Mouse (Mus musculus): ENCODE measurements around the gene Endog.
"Not testable (repeated sequence)": the region's sequence is repeated elsewhere in the genome, so short reads cannot be mapped to it uniquely, and the experiment has no call there.

Endog gene

DNA sequence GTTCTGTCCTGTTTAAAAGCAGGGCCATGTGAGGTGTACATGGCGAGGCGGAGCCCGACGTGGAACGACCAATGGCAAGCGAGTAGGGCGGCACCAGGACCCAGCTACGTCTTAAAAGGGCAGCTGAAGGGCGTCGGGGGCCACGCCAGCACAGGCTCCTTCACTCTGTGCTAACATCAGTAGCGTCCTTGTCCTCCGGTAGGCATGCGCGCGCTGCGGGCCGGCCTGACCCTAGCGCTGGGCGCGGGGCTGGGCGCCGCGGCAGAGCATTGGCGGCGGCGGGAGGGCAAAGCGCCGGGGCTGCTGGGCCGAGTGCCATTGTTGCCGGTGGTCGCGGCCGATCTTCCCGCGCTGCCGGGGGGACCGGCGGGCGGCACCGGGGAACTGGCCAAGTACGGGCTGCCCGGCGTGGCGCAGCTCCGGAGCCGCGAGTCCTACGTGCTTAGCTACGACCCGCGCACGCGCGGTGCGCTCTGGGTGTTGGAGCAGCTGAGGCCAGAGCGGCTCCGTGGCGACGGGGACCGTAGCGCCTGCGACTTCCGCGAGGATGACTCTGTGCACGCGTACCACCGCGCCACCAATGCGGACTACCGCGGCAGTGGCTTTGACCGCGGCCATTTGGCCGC is at the start of gene Endog:
Gene Endog (plus strand): TSS at position 123 of the 626 bp plus-strand sequence.
- peak; percentile 85 to 90 for DNase-seq (ENCODE audit: low spot score in 2 of 2)

DNA sequence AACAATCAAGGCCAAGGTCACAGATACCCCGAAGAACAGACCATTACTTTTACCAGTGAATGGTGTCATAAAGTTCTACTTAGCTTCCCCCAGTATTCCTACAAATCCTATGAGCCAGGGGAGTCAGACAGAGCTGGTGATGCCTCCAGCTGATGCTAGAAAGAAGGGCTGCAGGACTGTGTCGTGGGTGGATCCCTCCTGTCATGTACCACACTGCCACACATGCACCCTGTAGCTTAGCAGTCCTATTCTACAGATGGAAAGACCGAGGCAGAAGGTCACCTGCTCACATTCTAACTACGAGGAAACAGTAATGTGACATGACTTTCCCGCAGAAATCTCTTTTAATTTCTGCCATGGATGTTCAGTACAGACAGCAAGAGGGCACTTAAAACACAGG is 48.5 kb upstream of the Endog start:
- DNase-seq (ENCODE audit: low spot score in 2 of 2): no peak

DNA sequence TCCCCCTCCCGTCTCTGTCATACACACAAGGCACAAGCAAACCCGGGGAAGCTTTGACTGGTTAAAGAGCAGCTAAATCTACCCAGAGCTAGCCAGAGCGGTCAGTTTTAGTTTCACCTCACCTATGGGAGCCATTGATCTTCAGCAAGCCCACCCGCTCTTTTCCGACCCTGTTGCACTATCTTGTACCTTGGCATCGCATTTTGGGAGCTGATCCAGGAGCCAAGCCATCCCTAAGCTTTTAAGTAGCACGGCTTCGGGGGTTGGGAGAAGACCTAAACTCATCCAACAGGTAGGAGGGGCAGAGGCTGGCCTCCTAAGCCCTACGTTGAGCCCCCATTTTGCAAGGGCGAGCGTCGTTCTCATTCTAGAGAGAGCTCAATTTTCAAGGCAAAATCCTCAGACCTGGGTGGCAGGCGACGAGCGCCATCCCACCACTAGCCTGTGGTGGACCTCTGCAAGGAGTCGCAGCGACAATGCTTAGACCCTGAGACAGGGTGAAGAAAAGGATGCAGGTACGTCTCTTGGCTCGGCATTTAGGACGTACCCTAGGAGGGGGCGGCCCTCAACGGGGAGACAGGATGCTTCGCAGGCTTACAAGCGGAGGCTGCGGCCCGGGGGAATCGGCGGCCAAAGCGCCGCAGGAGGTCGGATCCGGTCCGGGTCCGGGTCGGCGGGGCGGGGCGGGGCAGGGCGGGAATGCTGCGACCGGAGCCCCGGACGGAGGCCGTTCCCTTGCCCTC is 47.4 kb upstream of the Endog start:
- DNase-seq (ENCODE audit: low spot score in 2 of 2): peak in 1 of 2 experiments; percentile 28

DNA sequence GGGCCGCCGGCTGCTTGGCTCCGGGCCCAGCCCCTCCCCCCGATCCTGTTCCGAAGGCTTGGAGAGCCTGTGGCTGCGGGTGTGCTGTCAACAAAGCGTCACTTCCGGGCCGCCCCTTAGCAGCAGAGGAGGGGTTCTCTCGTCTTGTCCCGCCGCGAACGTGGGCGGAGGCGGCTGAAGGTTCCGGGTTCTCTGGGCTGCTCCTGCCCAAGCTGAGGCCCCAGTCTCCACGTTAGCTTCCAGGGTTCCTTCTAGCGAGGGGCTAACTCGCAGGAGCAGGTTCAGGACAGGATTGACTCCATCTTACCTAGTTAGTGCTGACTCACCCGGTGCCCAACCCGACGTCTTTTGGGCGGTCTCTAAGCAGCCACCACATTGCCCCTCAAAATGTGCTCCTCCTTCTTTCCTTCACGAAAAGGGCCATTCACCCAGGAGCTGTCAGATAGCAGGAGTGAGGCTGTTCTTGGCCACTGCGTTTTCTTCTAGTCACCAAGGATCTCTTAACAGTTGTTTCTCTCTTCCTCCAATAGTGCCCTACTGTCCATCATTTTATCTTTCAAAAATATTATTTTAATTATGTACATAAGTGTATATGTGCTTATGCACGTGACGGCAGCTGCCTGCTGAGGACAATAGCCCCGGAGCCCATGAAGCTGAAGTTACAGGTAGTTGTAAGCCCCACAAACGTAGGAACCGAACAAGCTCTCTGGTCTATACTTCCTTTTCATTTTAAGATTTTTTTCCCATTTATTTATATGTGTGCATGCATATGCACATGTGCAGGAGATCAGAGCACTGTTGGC is 46.6 kb upstream of the Endog start, which contains the start of gene Zer1:
Gene Zer1 (minus strand): TSS at position 114 of the 803 bp plus-strand sequence.
- peak; percentile 87 to 94 for DNase-seq (ENCODE audit: low spot score in 2 of 2)

DNA sequence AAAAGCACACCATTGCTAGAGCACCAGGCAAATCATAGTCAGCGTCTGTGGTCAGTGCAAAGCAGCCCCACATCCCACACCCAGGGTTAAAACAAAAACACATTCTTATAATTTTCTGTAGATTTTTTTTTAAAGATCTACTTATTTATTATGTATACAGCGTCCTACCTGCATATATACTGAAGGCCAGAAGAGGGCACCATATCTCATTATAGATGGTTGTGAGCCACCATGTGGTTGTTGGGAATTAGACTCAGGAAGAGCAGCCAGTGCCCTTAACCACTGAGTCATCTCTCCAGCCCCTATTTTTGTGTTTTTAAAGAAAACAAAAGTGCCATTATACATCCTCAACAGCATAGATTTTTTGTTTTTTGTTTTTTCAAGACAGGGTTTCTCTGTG is 42.5 kb upstream of the Endog start:
- peak in 1 of 2 experiments; percentile 44 for DNase-seq (ENCODE audit: low spot score in 2 of 2)

DNA sequence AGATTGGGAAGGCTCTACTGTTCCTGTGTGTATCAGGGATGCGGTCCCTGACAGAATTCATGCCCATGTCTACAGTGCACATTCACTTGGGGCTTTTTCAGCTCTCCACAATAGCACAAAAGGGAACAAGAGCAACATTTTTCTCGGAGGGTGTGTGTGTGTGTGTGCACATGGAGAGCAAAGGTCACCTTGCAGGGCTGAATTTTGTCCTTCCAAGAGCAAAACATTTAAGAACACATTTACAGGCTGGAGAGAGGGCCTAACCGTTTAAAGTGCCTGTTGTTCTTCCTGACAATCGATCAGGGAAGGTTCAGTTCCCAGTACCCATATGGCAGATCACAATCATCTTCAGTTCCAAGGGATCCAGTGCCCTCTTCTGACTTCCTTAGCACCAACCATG is 41.1 kb upstream of the Endog start:
- no peak for DNase-seq (ENCODE audit: low spot score in 2 of 2)

DNA sequence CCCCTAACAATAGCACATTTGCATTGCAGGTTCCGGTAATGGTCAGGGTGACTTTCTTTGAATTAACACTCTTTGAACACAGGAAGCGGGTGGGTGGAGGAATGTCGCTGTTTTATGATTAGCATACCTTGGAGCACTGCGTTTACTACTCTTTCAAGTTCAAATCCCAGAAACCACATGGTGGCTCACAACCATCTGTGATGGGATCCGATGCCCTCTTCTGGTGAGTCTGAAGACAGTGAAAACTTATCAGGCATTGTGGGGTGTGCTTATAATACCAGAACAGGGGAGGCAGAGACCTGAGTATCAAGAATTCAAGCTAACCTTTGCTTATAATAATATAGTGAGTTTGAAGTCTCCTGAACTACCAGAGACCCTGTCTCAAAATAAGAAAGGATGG is 40.1 kb upstream of the Endog start:
- not testable (repeated sequence) for DNase-seq (ENCODE audit: low spot score in 2 of 2)

DNA sequence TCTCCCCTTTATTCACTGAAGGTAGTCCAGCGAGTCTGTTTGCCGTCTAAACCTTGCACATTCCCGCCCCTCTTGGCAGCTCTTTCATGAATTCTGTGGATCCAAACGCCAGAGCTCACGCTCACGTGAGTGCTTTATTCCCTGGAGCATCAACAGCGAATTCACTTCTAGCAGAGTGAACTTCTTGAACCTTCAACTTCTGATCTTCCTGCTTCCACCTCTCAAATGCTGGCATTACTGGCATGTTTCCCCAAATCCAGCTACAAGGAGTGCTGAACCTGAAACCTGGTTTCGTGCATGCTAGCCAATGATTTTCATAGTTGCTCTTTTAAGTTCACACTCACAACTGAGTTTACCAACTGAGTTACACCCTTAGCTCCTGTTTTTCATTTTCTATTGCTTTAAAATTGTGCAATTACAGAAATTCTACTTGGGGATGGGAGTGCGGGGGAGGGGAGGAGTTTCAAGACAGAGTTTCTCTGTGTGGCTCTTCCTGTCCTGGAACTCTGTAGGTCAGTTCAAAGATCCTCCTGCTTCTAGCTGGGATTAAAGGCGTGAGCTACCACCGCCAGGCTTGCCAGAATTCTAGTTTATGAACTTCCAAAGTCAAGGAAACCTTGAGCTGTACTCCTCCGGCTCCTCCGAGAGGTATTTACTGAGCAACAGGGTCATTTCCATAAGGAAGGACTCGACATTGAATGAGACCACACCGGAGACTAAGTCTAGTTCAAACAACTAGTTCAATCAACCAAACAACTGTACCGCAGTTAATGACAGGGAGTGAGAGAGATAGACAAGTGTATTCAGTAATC is 38.3 kb upstream of the Endog start:
- no peak for DNase-seq (ENCODE audit: low spot score in 2 of 2)

DNA sequence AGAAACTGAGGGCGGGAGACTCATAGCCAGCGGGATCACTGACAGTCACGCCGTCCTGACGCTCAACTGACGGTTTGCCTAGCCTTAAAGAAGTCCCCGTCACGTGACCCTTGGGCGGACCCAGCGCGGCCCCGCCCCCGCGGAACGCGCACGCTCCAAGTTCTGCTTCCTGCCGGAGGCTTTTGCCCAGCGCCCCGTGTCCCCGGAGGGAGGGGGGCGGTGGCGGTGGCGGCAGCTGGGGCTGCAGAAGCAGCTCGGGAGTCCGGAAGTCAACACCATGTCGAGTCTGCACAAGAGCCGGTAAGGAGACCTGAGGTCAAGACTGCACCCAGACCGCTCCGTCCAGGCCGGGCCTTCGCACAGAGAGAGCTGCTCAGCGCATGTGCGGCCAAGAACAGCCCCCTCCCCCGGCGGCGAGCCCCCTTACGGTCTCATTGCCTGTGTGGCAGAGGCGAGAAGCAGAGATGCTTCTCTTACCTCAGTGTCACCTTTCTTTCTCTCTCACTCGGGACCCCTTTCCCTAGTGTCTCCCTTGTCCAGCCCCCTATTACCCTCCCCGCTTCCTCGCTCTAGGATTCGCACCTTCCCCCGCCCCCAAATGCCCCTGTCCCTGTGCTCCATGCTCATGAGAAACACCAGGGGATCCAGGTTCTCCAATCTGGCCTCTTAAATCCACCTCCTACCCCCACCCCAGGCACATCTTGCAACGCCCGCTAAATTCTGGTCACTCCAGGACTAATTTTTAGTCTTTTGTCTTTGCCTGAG is 37.5 kb upstream of the Endog start, which contains the start of gene Tbc1d13:
Gene Tbc1d13 (plus strand): TSS at position 134 of the 765 bp plus-strand sequence.
- peak; percentile 92 to 98 for DNase-seq (ENCODE audit: low spot score in 2 of 2)

DNA sequence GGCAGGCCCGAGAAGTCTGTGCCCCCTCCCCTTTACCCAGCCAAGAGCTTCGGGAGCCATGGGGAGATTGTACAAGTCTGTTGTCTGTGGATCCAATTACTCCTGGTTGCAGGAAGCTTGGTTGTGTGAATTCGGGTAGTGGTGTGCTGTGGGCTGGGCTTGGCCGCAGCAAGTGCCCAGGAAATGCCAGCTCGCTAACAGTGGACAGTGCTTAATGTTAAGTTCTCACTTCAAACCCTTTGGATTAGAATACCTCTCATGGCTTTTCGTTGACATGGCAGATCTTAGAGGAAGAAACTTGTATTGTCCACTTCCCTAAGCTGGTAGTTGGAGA is 36.9 kb upstream of the Endog start:
- DNase-seq (ENCODE audit: low spot score in 2 of 2): no peak

DNA sequence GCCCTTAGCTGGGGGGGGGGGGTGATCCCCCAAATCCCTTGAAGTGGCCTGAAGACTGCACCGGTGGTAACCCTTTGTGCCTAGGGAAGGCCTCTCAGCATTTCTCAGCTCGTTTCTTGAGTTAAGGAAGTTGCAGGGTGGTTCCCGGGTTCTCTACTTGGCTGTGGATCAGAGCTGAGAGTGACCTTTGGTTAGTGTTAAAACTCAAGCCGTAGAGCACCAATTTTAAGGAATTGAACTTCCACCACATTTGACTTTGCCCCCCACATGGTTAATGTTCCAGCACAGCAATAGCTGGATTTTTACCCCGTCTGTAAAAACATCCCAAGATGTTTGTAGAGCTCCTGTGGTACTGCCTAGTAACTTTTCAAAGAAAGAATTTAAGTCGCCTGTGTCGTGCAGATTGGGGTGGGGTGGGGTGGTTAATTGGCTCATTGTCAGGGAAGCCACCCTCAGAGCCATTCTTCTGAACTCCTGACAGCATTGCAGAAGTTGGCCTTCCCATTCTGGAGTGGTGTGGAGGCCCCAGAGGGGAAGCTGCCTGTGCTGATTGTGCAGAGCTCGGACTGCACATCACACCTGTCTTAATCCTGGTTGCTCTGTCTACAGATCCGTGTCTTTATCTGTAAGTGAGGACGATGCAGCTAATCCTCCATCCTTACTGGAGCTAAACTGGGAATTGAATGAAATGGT is 36.2 kb upstream of the Endog start:
- DNase-seq (ENCODE audit: low spot score in 2 of 2): no peak

DNA sequence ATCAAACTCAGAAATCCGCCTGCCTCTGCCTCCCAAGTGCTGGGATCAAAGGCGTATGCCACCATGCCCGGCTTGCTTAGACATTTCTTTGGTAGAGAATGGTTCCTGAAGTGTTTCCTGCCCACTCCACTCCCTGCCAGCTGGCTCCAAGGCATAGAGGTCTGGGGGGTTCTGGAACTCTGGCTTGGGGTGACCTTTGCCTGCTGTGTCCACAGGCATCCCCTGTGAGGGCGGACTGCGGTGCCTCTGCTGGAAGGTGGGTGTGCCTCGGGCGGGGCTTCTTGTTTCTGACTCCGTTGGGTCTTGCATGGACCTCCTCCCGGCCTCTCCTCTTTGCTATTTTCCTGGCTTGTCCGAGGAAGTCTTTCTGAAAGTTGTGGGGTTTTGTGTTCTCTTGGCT is 34.8 kb upstream of the Endog start:
- DNase-seq (ENCODE audit: low spot score in 2 of 2): no peak

DNA sequence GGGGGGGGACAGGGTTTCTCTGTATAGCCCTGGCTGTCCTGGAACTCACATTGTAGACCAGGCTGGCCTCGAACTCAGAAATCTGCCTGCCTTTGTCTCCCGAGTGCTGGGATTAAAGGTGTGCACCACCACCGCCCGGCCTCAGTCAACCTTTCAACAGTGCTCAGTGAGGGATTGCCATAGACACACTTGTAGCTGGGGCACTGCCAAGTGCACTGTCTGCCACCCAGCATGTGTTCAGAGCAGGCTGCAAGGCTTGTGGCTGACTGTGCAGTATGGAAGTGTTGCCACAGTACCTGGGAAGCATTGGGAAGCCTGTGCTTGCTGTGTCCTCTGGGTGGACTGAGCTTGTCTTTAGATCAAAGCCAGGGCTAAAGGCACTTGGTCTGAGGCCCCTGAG is 31.3 kb upstream of the Endog start:
- DNase-seq (ENCODE audit: low spot score in 2 of 2): not testable (repeated sequence)

DNA sequence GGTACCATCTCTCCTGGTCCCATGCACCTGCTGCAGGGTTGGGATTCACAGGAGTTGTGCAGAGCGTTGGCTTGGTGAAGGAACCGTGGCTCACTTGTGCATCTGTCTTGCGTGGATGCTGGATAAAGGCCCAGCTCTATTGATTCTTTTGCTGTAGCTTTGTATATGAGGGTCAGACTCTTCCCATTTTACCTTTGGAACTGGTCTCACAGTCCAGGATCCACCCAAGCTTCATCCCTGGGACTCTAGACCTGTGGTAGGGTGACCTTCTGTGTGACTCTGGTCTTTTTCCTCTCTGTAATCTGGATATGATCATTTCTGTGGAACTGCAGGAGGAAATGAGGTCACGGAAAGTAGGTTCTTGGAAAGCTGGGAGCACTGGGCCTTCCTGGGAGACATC is 26.9 kb upstream of the Endog start:
- DNase-seq (ENCODE audit: low spot score in 2 of 2): no peak

DNA sequence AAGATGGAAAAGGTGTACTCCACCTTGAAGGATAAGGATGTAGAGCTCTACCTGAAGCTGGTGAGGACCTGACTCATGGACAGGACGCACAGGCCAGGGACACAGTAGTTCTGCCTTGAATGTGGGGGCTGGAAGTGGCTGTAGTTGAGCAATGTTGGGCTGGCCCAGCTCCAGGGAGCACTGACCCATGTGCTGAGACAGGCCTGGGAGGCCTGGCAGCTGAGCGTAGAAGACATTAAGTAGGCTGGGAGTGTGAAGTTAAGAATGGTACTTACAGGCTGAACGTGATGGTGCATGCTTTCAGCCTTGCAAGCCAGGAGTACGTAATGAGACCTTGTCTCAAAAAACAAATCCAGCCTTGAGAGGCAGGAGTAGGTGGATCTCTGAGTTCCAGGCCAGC is 23.8 kb upstream of the Endog start:
- no peak for DNase-seq (ENCODE audit: low spot score in 2 of 2)

DNA sequence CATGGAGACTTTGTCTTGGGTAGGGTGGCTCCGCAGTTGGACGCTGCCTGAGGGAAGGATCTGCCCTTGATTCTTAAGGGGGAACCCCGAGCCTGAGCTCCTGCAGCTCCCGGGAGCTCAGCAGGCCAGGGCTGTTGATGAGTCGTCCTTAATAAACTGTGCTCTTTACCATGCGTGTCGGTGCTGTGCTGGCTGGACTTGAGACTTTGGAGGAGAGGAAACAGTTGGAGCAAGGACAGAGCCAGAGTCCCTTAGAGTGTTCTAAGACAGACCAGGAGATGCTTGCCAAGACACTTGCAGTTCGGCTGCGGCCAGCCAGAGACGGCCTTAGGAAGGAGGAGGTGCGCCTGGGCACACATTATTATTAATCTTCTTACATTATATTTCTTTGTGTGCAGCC is 19.5 kb upstream of the Endog start:
- no peak for DNase-seq (ENCODE audit: low spot score in 2 of 2)

DNA sequence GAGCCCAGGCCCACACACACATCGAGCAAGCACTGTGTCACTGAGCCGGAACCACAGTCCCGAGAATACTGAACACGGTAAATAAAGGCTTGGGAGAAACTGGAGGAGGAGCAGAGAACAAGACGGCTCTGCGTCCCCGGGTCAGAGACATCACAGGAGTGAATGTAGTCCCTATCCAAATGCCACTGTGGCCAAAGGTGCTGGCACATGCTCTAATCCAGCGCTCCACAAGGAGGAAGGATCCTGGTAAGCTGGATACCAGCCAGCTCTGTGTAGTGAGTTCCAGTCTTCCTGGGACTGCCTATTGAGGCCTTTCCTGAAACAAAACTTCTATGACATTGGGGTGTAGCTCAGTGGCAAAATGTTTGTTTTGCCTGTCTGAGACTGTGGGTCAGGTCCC is 18.7 kb upstream of the Endog start:
- DNase-seq (ENCODE audit: low spot score in 2 of 2): no peak

DNA sequence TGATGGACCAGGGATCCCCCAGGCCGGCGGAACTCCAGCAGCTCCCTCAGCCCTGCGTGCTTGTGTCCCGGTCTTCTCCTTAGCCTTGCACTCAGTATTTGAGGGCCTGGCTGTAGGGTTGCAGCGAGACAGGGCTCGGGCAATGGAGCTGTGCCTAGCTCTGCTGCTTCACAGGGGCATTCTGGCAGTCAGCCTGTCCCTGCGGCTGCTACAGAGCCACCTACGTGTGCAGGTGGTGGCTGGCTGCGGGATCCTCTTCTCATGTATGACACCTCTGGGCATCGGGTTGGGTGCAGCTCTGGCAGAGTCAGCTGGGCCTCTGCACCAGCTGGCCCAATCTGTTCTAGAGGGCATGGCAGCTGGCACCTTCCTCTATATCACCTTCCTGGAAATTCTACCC is 11.4 kb upstream of the Endog start:
- DNase-seq (ENCODE audit: low spot score in 2 of 2): not testable (repeated sequence)

DNA sequence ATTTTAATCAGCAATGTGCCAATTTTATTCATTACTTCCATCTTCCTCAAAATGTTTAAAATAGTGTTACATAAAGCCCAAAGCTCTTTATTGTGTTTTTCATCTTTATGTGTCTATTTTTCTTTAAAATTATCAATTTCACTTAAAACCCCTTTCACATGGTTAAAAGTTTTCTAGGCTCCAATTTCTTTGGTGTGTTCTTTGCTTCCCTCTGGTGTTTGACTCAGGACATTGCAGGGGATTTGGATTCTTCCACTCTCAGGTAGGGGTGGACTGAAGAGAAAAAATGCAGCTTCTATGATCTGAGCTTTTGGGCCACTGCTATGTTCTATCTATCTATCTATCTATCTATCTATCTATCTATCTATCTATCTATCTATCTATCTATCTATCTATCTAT is 9.5 kb upstream of the Endog start:
- no peak for DNase-seq (ENCODE audit: low spot score in 2 of 2)

DNA sequence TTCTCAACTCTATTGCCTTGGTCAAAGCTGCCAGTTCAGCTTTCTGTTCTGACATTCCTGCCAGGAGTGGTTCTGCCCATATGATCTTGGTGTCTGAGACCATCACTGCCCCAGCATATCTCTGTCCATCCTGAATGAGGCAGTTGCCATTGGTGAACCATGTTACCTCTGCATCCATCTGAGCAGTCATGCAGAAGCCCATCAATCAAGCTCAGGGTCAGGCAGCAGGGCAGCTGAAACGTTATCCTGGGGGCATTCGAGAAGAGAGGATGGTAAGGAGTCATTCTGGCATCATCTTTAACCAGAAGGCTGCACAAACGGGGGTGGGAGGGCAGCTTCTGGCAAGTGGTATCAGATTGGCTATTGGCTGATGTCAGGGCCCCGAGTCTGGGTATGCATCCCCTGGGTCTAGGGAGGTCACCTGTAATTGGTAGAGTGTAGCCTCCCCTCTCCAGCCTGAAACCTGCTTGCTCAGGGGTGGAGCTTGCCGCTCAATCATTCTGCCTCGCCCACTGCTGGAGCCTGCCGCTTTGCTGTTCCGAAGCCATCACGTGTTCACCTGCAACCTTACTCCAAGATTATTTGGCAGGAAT is 6.9 kb upstream of the Endog start:
- DNase-seq (ENCODE audit: low spot score in 2 of 2): no peak
